Mouse (Mus musculus): Measurements from ENCODE around the gene Gm10283.
"Not testable (repeated sequence)": the region's sequence is repeated elsewhere in the genome, so short reads cannot be mapped to it uniquely, and the experiment has no call there.

Gene Gm10283

DNA sequence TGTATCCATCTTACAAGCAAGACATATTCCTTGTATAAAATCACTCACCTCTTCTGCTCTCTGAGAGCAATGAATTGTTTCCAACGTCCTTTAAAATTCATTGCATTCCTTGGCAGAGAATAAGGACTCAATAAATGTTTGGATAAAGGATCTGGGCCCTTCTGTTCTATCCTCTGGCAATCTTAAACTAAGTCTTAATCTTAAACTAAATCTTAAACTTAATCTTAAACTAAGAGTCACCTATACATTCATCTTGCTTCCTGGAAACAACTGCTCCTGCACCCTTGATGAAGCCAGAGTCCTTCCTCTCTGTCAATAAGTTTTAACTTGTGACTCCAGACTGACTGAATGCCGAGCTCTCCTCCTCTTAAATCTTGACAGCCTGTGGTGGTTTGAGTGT lies at the start of gene Gm10283:
Gene Gm10283 (minus strand): TSS at position 101 of the 400 bp plus-strand sequence.
- no peak for DNase-seq

DNA sequence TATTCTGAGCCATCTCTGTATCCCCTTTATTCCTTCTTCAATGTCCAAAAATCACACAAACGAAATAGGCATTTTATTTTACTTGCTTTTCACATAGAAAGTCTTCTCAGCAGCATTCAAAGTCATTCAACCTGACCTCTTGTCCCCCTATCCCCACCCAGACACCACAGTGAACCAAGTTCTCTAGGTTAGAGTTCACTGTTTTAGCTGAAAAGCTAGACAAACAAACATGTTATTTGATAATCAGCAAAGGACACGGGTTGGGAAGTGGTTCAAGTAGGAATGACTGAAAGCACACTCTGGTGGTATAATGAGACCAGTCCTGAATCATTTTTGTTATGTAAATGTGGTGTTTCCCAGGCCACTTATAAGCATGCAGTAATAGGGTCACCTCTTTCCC lies 31.9 kb upstream of the Gm10283 start:
- DNase-seq = no peak

DNA sequence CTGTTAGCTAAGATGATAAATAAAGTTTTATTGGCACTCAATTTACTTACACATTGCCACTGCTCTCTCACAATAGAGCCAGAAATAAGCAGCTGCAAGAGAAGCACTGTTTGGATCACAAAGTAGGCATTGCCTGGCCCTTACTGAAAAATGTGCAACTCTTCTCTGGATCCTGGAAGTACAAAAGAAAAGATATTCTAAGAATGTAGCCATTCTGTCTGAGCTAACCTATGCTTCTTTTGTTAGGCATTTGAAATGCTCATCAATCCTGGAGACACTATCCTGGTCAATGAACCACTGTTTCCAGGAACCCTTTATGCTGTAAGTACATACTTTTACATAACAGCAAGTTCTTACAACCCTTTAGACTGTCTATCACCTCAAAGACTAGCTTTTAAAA lies 15.3 kb upstream of the Gm10283 start:
- no peak for DNase-seq

DNA sequence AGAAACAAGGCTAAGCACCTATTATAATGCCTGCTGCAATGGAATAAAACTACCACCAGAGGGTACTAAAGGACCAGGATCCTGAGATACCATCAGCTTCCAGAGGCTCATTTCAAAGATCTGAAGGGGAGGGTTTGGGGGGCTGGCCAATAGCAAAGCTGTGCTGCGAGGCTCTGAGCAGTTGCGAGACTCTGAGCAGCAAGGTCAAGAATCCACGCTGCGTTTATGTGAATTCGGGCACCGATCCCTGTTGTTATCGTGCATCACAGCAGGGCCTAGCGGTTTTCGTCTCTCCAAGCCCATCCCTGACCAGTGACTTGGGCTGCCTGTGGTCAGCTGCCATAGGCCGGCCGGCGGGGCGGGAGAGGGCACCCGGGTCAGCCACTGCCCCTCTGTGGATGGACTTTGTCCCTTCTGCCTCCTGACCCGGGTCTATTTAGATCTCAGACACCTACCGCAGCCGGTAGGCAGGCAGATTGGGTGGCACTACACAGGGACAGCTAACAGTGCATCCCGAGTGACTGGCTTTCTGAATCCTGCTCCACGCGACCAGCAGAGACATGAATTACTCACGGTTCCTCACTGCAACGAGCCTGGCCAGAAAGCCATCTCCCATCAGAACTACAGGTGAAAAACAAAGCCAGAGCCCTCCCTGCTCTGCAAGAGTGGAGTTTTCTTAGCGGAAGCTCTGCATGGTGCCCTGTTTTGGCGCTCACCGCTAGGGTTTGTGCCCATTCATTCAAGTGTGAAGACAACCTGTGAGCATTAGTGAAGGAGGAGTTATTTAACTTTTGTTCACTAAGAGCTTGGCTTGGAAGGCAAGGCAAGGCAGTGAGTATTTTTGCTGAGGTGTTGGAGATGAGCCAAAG lies 2.9 kb upstream of the Gm10283 start, which contains the start of gene Aadat:
Gene Aadat (plus strand): TSS at position 280 of the 869 bp plus-strand sequence.
- DNase-seq = peak; percentile 4

DNA sequence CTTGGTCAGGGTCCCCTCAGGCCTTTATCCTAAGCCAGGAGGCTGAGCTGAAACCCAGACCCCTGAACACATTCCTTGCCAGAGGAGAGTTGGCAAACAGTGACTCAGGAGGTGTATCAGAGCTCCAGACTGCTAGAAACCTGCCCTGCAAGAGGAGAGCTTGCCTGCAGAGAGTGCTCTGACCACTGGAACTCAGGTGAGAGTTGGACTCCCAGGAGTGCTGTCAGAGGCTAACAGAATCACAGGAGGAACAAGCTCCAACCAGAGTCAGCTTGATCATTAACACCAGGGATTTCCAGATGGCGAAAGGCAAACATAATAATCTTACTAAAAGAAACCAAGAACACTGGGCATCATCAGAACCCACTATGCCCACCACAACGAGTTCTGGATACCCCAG lies 8.0 kb downstream of the Gm10283 start:
- DNase-seq = not testable (repeated sequence)

DNA sequence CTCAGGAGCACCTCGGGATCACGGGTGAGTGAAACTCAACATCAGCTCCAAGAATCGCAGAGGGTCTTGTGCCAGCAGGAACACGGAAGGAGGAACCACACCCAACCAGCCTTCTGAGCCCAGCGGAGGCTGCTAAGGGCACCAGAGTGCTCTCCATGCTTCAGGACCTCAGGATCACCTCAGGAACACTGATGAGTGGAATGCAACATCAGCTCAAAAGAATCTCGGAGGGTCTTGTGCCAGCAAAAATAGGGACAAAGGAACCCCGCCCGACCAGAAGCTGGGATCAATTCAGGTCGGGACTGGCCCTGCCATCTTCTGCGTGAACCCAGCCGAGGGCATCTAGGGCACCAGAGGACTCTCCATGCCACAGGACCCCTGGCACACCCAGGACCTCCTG lies 8.4 kb downstream of the Gm10283 start:
- no peak for DNase-seq

DNA sequence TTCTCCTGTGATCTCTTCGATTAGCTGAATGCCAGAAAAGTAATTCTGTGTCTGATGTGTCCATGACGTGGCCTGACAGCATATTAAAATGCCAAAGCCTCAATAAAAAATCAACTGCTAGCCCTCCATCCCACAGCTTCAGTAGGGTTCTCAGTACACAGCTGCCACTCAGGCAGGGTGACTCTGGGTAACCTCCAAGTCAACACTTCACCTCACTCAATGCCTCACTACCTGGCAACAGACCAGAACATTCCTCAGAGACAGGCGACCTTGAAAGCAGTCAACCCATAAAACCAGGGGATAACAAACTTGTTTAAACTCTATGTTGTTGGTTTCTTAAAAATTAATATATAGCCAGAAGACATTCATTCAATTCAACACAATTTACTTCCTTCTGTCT lies 10.5 kb downstream of the Gm10283 start:
- no peak for DNase-seq

DNA sequence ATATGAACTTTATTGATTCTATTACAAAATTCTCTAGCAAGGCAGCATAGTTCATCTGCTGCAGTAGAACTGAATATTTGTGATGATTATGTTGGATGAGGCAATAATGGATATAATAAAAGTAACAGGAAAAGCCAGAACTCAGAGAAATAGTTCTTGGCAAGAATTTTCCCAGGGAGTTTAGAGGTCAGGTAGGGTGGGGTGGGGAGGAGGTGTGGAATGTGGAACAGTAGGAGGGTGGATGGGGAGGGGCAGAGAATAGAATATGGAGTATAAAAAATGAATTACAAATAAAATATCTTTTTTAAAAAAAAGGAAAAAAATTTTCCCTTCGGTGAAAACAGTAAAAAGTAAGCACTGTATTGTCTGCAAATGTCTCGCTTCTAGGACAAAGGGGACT lies 11.1 kb downstream of the Gm10283 start:
- DNase-seq = no peak

DNA sequence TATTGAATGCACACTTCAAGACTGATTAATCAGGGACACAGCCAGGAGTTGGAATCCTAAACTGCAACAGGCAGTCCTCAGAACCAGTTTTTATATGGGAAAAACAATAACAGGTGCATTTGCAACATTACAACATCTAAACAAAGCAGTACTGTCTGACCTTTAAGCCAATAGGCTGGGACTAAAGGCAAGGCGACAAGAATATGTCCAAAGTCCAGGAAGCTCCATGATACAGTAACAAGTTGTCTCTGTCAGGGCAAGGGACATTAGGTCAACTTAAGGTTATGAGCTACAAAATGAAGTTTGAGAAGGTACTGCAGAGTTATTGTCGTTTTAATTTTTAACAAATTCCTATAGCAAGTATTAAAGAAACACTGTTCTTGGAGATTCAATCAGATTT lies 12.9 kb downstream of the Gm10283 start:
- DNase-seq = no peak

DNA sequence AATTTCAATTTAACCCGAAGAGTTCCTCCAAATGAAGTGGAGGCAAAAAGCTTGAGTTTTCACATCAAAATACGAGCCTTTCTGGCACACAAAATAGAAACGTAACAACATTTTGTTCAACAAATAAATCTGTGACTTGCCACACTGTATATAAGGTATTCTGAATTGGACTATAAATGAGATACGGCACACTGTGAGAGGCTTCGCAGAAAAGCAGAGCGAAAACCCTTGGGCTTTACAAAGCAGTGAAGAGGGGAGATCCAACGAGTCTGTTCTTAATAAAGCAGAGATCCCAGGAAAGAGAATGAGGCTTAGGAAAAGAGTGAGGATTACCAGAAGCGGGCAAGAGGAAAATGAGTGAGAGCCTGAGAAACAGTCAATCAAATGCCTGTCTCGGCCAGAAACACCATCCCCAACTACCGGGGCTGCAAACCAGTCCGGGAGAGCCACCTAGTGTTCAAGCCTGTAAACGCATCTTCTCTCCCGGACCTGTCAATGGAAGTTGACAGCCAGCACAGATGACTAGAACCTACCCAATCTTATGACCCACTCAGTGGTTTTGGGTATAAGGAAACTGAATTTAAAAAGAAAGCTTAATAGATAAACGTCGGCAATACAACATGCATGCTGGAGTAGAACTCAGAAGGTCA lies 36.2 kb downstream of the Gm10283 start:
- DNase-seq = peak; percentile 8

DNA sequence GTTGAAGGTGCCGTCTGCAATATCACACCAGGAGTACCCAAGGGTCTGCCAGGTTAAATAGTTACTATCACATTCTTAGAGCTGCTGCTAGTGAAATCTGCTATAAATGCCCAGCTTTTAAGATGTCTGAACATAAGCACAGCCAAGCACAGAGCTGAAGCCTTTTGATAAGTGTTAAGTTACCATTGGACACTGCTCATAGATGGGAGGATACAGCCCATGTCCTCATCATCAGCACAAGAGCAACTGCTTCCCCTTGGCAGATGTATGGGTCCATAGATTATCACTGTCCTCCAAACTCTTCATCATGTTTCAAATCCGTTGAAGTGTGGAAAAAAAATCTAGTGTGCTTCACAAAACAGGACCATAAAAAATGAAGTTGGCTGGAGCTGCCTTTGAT lies 53.7 kb downstream of the Gm10283 start:
- no peak for DNase-seq

DNA sequence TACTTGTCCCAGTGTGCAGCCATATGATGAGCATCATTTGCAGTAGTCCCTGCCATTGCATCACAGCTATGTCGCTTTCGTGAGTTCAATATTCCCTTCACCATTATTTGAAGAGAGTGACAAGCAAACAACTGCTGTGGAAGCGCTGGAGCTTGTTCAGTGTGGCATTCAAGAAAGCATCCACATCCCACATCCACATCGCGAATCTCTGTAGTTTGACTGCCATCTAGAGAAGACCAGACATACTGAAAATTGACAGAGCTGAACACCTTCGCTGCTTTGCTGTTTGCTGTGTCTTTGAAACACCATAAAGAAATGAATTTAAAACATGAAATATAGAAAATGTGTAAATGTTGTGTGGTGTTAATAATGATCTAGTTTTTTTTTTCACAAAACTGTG lies 58.0 kb downstream of the Gm10283 start:
- DNase-seq = no peak

DNA sequence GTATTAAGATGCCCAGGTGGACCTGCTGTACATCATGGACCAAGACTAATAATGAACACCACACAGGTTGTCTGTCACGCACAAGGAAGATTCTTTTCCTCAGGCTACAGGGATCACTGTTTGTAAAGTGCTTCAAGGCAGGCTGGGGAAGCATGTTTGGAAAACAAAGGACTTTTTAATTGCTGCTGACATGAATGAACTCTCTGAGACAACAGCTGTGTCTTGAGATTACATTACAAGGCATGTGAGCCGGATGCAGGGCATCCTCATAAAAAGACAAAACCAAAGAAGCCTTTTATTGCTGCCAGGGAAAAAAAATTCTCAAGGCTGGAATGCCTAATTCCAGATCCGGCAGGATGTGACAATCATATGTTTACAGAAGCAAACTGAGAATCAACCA lies 64.4 kb downstream of the Gm10283 start:
- DNase-seq = no peak

DNA sequence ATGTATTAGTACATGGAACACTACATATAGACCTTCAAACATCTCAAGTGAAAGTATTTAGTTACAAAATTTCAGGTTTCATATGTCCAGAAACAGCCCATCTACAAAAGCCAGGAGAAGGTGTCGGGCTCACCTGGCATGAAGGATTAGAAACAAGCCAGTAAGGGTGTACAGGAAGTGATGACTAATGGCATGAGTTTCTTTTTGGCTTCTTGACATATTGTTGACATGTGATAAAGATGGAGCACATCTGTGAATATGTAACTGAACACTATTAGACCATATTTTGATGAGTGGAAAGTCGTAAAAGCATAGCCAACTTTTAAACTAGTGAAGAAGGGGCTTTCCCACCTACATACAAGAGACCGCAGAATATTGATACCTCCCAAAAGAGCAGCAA lies 66.1 kb downstream of the Gm10283 start:
- DNase-seq = no peak

DNA sequence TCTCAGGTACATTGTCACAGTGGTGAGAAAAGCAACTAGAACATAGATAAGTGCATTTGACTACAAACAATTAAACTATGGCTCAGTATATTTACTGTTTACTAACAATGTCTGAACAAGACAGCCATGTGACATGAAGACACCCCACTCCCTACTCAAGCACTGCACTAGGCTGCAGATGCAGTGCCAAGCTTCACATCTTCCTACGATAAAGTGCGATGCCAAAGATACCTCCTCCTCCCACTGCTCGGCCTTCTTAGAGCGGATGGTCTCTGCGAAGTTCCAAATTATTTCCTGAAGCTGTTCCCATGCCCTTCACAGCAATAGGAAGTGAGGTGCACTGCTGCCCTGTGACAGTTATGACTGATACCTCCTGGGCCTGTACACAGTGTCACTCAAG lies 70.3 kb downstream of the Gm10283 start:
- no peak for DNase-seq

DNA sequence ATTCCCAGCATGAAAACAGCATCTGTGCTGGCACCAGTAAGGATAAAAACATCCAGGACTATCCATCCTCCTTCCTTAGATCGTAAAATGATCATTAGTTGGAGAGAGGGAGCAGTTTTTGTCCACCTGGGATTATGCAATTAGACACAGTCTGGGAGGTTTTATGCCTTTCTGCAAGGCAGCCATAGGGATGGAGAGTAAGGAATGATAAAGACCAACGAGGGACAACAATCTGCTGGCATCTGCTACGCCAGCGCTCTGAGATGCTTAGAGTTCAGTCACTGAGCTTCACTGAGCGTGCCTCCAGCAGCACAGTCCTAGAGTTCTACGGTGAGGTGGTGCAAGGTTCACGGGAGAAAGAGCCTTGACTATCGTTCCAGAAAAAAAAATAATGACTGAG lies 96.6 kb downstream of the Gm10283 start:
- DNase-seq = no peak

DNA sequence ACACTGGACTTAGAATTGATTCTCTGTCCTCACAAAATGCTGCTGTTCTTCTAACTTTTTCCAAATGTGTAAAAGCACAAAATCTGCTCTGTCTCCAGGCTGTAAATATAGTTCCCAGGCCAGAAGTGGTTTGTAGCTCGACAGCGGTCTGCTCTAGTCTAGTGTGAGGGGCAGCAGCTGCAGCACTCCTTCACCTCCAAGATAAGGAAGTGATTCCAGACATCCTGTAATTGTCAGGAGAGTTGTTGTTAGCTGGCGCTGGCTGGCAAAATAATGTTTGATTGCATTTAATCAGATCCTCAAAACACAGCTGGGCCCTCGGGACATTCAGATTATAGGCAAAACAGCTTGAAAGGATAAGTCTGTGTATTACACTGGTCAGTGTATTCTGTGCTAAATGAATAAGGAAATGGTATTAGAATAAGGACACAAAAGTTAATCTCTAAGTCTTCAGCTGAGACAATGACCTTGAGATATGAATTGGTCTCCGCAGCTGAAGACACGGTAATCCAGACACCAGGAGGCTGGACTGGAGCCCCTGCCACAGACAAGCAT lies 97.9 kb downstream of the Gm10283 start:
- DNase-seq = no peak

DNA sequence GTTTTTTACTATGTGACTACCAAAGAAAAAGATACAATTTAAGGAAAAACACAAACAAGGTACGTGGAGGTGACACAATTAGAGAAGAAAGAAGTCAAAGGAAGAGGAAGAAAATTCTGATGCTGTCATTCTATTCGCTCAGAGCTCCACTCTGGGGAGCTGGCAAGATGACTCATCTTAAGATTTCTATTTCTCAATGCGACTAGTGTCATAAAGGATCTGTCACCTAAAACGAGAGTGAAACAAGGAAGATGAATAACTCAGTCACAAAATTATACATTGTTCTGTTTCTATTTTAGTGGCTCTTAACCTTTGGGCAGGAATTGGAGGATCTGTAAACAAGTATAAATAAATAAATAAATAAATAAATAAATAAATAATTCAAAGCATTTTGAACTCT lies 109.3 kb downstream of the Gm10283 start:
- DNase-seq = no peak

DNA sequence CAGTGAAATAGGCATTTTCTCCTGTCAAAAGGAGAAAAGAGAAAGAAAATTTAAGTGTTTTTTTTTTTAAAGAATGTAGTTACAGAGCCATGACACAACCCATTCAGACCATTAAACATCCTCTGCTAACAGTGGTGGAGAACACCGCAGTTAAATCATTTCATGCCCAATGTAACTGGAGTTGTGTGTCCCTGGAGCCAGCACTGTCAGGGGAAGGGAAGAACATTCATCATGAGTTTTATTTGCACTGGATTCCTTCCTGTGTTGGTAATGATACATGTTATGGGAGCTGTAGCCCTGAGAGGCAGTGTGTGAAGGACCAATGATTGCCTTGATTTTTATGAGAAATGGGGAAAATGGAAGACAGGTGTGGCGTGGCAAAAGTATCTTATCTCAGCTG lies 116.4 kb downstream of the Gm10283 start:
- DNase-seq = no peak

Measured in thymus, postnatal 14 days (tissue).